Mouse (Mus musculus) midbrain, embryonic 16.5 days (tissue): ENCODE data around the gene Krtap26-1. TPM values are rescaled to one million over a fixed set of nuclear protein-coding genes. Genes with fewer than 3 reads are reported as not detected.

ENCODE experiments used
- ATAC-seq: fragments of 200-750 bp; cut with Nextera tagmentation; 2 replicates; pipeline ENCODE4 v1.8.0; 2017; ENCODE audit warnings: moderate TSS enrichment
- H3K27ac ChIP-seq: fragments of 300-500 bp; sonication (generic); 2 replicates; pipeline ENCODE4 v1.5.1; 2014; ENCODE audit warnings: mild to moderate bottlenecking, low read length, mixed read lengths
- H3K27me3 ChIP-seq: fragments of 300-500 bp; sonication (generic); 2 replicates; pipeline ENCODE4 v1.6.1; 2014; ENCODE audit warnings: low read depth, low read length, mixed read lengths; ENCODE audit not compliant: control insufficient read depth, insufficient read depth
- H3K36me3 ChIP-seq: fragments of 300-500 bp; sonication (generic); 2 replicates; pipeline ENCODE4 v1.6.1; 2014; ENCODE audit warnings: mild to moderate bottlenecking, low read length, moderate library complexity, mixed read lengths; ENCODE audit not compliant: control insufficient read depth, insufficient read depth
- H3K4me1 ChIP-seq: fragments of 300-500 bp; sonication (generic); 2 replicates; pipeline ENCODE4 v1.6.1; 2014; ENCODE audit warnings: mild to moderate bottlenecking, low read length, mixed read lengths; ENCODE audit not compliant: control insufficient read depth, insufficient read depth
- H3K4me2 ChIP-seq: fragments of 300-500 bp; sonication (generic); 2 replicates; pipeline ENCODE4 v1.6.1; 2014; ENCODE audit warnings: mild to moderate bottlenecking, low read length, mixed read lengths
- H3K4me3 ChIP-seq: fragments of 300-500 bp; sonication (generic); 2 replicates; pipeline ENCODE4 v1.5.1; 2014; ENCODE audit warnings: low read depth, mild to moderate bottlenecking, low read length, moderate library complexity, mixed read lengths
- H3K9ac ChIP-seq: fragments of 300-500 bp; sonication (generic); 2 replicates; pipeline ENCODE4 v1.6.1; 2014; ENCODE audit warnings: low read depth, low read length, mixed read lengths
- H3K9me3 ChIP-seq: fragments of 300-500 bp; sonication (generic); replicated peaks from 2 replicates; pipeline ENCODE4 v1.6.1; 2014; ENCODE audit warnings: mild to moderate bottlenecking, low read length, mixed read lengths; ENCODE audit not compliant: control insufficient read depth, poor library complexity, severe bottlenecking
- WGBS: fragments of 180-500 bp; shearing (Covaris S2); extraction: QIAGEN DNeasy Blood & Tissue Kit; methylation state at CpG from one replicate; pipeline ENCODE4 v1.1.7; 2014; 5-methylcytosine and 5-hydroxymethylcytosine counted together
- polyA plus RNA-seq: library from polyadenylated mRNA; unstranded; fragments of >200 nt; fragmentation: Nextera tagmentation; extraction: Ambion mirVana; gene quantifications from 2 replicates; pipeline ENCODE4 v1.2.1, GENCODE M21; 2015

The Krtap26-1 gene
- polyA plus RNA-seq, 1 experiment from 2014 or later, result not detected

GRCm38 (mm10) chr16:88640053-88640452, 7.5 kb downstream of the Krtap26-1 start:
- Histone ChIP-seq H3K4me3 (no peak overlapping the region), H3K9me3 (0 out of 2 replicates have a peak, but pooled peaks cover 2% of the 10 kb centered on the region), H3K36me3 (no peaks in the 10 kb centered on the region), H3K9ac (no peak overlapping the region), H3K27ac (no peak overlapping the region), H3K4me1 (no peaks in the 10 kb centered on the region), H3K4me2 (no peak overlapping the region), H3K27me3 (no peaks in the 10 kb centered on the region)
- WGBS, result 88% methylated on average over 3 of the region's 3 CpGs
- no peak for ATAC-seq

GRCm38 (mm10) chr16:88635142-88635541, 12.5 kb downstream of the Krtap26-1 start:
- H3K9ac ChIP-seq, result no peak overlapping the region
- 66% methylated on average over 4 of the region's 4 CpGs for WGBS
- H3K4me1 ChIP-seq, result no peaks in the 10 kb centered on the region
- no peak overlapping the region for H3K4me3 ChIP-seq
- ATAC-seq, result no peak
- no peak overlapping the region for H3K27ac ChIP-seq
- H3K36me3 ChIP-seq, result no peaks in the 10 kb centered on the region
- no peaks in the 10 kb centered on the region for H3K9me3 ChIP-seq
- no peak overlapping the region for H3K4me2 ChIP-seq
- H3K27me3 ChIP-seq, result no peaks in the 10 kb centered on the region

GRCm38 (mm10) chr16:88631474-88631873, 16.1 kb downstream of the Krtap26-1 start:
- no peaks in the 10 kb centered on the region for H3K9me3 ChIP-seq
- H3K27me3 ChIP-seq, result no peaks in the 10 kb centered on the region
- no peaks in the 10 kb centered on the region for H3K4me1 ChIP-seq
- no peak overlapping the region for H3K27ac ChIP-seq
- 76% methylated on average over 4 of the region's 4 CpGs for WGBS
- no peak overlapping the region for H3K4me3 ChIP-seq
- ATAC-seq, result no peak
- no peak overlapping the region for H3K9ac ChIP-seq
- no peak overlapping the region for H3K4me2 ChIP-seq
- H3K36me3 ChIP-seq, result no peaks in the 10 kb centered on the region

GRCm38 (mm10) chr16:88627566-88627965, 20.0 kb downstream of the Krtap26-1 start, which contains the start of gene 2310079G19Rik:
2310079G19Rik (minus strand) TSS chr16:88627666.
- Histone ChIP-seq H3K4me2 (no peak within 1 kb of the TSS), H3K4me3 (no peak within 1 kb of the TSS), H3K4me1 (no peaks in the 10 kb centered on the region), H3K36me3 (no peaks in the 10 kb centered on the region), H3K9ac (no peak within 1 kb of the TSS), H3K27me3 (no peaks in the 10 kb centered on the region), H3K9me3 (no peaks in the 10 kb centered on the region), H3K27ac (no peak within 1 kb of the TSS)
- ATAC-seq, result no peak
- WGBS, result 92% methylated on average over 4 of the region's 4 CpGs

GRCm38 (mm10) chr16:88612712-88613111, 34.9 kb downstream of the Krtap26-1 start:
- Histone ChIP-seq H3K4me1 (peaks cover 5% of the 10 kb centered on the region; the same call in 1 of the 2 replicates), H3K9ac (no peak overlapping the region), H3K36me3 (no peaks in the 10 kb centered on the region), H3K4me3 (no peak overlapping the region), H3K4me2 (no peak overlapping the region), H3K27ac (no peak overlapping the region), H3K9me3 (no peaks in the 10 kb centered on the region), H3K27me3 (no peaks in the 10 kb centered on the region)
- 49% methylated on average over 4 of the region's 4 CpGs for WGBS
- no peak for ATAC-seq

- ATAC-seq, result no peak
- H3K27ac ChIP-seq, result no peak within 1 kb of the TSS
- WGBS, result 93% methylated on average over 8 of the region's 8 CpGs
Observed at GRCm38 (mm10) chr16:88611922-88612321, 35.7 kb downstream of the Krtap26-1 start, which contains the start of gene Krtap24-1. Krtap24-1 (minus strand) TSS chr16:88612279.

GRCm38 (mm10) chr16:88604570-88604969, 43.0 kb downstream of the Krtap26-1 start:
- H3K27me3 ChIP-seq, result no peaks in the 10 kb centered on the region
- H3K4me3 ChIP-seq, result no peak overlapping the region
- ATAC-seq, result no peak
- H3K9me3 ChIP-seq, result no peaks in the 10 kb centered on the region
- no peaks in the 10 kb centered on the region; the same call in 1 of the 2 replicates for H3K4me1 ChIP-seq
- H3K27ac ChIP-seq, result no peak overlapping the region
- 87% methylated on average over 6 of the region's 6 CpGs for WGBS
- no peak overlapping the region for H3K9ac ChIP-seq
- H3K36me3 ChIP-seq, result no peaks in the 10 kb centered on the region
- H3K4me2 ChIP-seq, result no peak overlapping the region

More at GRCm38 (mm10) chr16:88611922-88612321, 35.7 kb downstream of the Krtap26-1 start, which contains the start of gene Krtap24-1:
- H3K27me3 ChIP-seq, result no peaks in the 10 kb centered on the region
- no peak within 1 kb of the TSS for H3K9ac ChIP-seq
- H3K9me3 ChIP-seq, result no peaks in the 10 kb centered on the region
- H3K4me2 ChIP-seq, result no peak within 1 kb of the TSS
- peaks cover 5% of the 10 kb centered on the region; the same call in 1 of the 2 replicates for H3K4me1 ChIP-seq
- no peak within 1 kb of the TSS for H3K4me3 ChIP-seq
- no peaks in the 10 kb centered on the region for H3K36me3 ChIP-seq

- Histone ChIP-seq H3K4me3 (no peak overlapping the region), H3K4me2 (no peak overlapping the region), H3K27me3 (no peaks in the 10 kb centered on the region), H3K36me3 (no peaks in the 10 kb centered on the region), H3K9ac (no peak overlapping the region), H3K9me3 (no peaks in the 10 kb centered on the region), H3K27ac (no peak overlapping the region), H3K4me1 (no peaks in the 10 kb centered on the region; the same call in 1 of the 2 replicates)
- ATAC-seq, result no peak
- 52% methylated on average over 1 of the region's 1 CpGs for WGBS
Observed at GRCm38 (mm10) chr16:88602464-88602863, 45.1 kb downstream of the Krtap26-1 start.

GRCm38 (mm10) chr16:88600303-88600702, 47.3 kb downstream of the Krtap26-1 start:
- H3K27ac ChIP-seq, result no peak overlapping the region
- no peaks in the 10 kb centered on the region; the same call in 1 of the 2 replicates for H3K4me1 ChIP-seq
- ATAC-seq, result no peak
- no peak overlapping the region for H3K4me2 ChIP-seq
- no peaks in the 10 kb centered on the region for H3K36me3 ChIP-seq
- H3K4me3 ChIP-seq, result no peak overlapping the region
- H3K27me3 ChIP-seq, result no peaks in the 10 kb centered on the region
- no peaks in the 10 kb centered on the region for H3K9me3 ChIP-seq
- no peak overlapping the region for H3K9ac ChIP-seq
- 85% methylated on average over 8 of the region's 8 CpGs for WGBS
